Mouse (Mus musculus) kidney, adult 2 months (tissue): ENCODE data around the gene Fabp3.

Experiments used
- CTCF ChIP-seq: fragments of 200-500 bp; conservative IDR thresholded peaks from 2 replicates; pipeline ENCODE4 v1.5.1; 2011; ENCODE audit warnings: low read depth, mild to moderate bottlenecking, control low read depth, low read length, moderate library complexity, mixed read lengths; ENCODE audit not compliant: insufficient read depth, insufficient read length
- POLR2A ChIP-seq: fragments of 200-500 bp; IDR thresholded peaks from one replicate; pipeline ENCODE4 v1.6.1; 2011; ENCODE audit warnings: low read depth, low read length, control low read depth

DNA sequence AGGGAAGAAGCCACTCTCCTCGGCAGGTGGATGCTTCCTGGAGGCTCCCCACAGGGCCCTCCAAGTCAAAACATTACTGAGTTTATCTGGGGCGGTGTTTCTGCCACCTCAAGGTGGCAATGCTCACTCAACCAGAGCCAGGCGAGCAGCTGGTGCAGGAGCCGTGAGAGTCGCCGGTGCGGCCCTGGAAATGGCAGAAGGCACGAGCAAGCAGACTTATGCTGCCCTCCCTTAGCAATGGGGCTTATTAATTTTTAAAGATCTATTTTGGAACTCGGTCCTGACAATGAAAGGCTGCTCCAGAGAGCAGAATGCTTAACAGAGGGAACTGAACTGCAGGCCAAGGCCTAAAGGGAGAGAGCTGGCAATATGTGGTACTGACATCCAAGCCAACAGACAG is 19.0 kb downstream of the Fabp3 start:
- no peak for TF ChIP-seq POLR2A
- TF ChIP-seq CTCF, result no peak
